Mouse (Mus musculus): ENCODE results near the gene Polg2. TPM values are rescaled to one million over a fixed set of nuclear protein-coding genes. Genes with fewer than 3 reads are reported as not detected.

Gene Polg2
- 10.9 and 12.7 TPM in 2 replicates for total RNA-seq (2023)

GRCm38 (mm10) chr11:106779388-106780088 is at the start of gene Polg2:
TSS of gene Polg2 (minus strand) at chr11:106779537.

GRCm38 (mm10) chr11:106788775-106789459 is 9.6 kb upstream of the Polg2 start, which contains the start of the genes Ddx5 and Cep95:
TSS of gene Ddx5 (minus strand) at chr11:106789185.
TSS of gene Cep95 (plus strand) at chr11:106789252.

GRCm38 (mm10) chr11:106751039-106752018 is 28.0 kb downstream of the Polg2 start, which contains the start of gene Milr1:
TSS of gene Milr1 (plus strand) at chr11:106751226.

GRCm38 (mm10) chr11:106750121-106750751 is 29.1 kb downstream of the Polg2 start, which contains the start of gene Pecam1:
TSS of gene Pecam1 (minus strand) at chr11:106750628.

Other genes with a start within 250 kb of the Polg2 start
- gene Tex2, start 166.1 kb downstream of the Polg2 start, total RNA-seq (2023), result 25.3 and 35.7 TPM in 2 replicates
- gene Pecam1, start 28.9 kb downstream of the Polg2 start, total RNA-seq (2023), result 7.3 and 7.5 TPM in 2 replicates
- gene Milr1, start 28.3 kb downstream of the Polg2 start, total RNA-seq (2023), result 82.7 and 88.3 TPM in 2 replicates
- 1,774 and 1,790 TPM in 2 replicates for gene Ddx5, start 9.6 kb upstream of the Polg2 start, total RNA-seq (2023)
- 16.8 and 17.1 TPM in 2 replicates for gene Cep95, start 9.7 kb upstream of the Polg2 start, total RNA-seq (2023)
- 32.8 and 41.6 TPM in 2 replicates for gene Smurf2, start 141.2 kb upstream of the Polg2 start, total RNA-seq (2023)
- 86.9 and 90.0 TPM in 2 replicates for gene Kpna2, start 220.0 kb upstream of the Polg2 start, total RNA-seq (2023)
- 0.48 TPM in 1 of 2 replicates, not detected in the other for gene 1810010H24Rik, start 246.1 kb upstream of the Polg2 start, total RNA-seq (2023)

All from neutrophil, adult 65 days (primary cell).